Mouse (Mus musculus): Measurements from ENCODE around the gene Pelp1.

DNA sequence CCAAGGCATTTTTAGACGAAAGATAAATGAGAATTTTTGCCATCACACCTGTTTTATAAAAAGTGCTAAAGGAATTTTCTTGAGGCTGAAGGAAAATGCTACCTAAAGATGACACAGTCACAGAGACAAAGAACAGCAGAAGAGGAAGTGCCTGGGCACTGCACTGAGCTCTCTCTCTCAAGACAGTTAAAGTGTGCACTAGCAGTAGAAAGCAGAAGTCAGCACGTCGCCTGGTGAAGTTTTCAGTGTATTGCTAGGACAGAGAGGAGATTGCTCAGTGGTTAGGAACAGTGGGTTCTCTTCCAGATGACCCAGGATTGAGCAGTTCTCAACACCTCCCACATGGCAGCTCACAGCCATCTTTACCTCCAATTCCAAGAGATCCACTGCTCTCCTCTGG lies 35.5 kb downstream of the Pelp1 start:
- no peak for TF ChIP-seq CTCF (IDR thresholded peaks at IDR 0.05; ENCODE audit: low read depth, low read length)
- no peak for TF ChIP-seq POLR2A (IDR thresholded peaks at IDR 0.05; ENCODE audit: insufficient read depth, low read length)

All from ES-Bruce4 (cell line).